Mouse (Mus musculus): ENCODE data around the gene Cpn2.

Gene Cpn2

DNA sequence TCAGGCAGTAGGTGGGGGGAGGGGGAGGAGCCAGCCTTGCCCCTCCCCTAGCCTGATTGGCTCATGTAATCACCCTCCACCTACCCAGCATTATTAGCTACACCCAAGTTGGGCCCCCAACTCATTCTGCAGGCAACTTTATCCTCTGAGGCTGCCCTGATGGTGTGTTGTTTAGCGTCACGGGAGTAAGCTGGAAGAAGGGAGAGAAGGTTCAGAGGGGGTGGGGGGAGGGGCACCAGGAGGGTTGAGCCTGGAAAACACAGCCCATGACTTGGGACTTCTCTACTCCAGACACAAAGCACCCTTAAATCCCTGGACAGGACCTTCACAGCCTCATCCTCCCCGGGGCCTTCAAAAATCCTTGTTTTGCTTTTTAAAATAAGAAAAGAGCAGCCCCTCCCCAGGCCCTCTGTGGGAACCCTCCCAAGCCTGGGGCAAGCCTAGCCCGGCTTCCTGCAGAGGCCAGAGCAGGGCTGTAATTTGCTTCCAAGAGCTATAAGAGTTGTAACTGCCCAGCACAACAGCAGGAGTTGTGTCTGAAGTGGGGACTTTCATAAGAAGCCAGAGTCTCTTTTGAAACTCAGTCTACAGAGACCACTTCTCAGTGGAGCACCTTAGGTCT, 13.5 kb upstream of the Cpn2 start:
- DNase-seq (ENCODE audit: low spot score) = no peak

DNA sequence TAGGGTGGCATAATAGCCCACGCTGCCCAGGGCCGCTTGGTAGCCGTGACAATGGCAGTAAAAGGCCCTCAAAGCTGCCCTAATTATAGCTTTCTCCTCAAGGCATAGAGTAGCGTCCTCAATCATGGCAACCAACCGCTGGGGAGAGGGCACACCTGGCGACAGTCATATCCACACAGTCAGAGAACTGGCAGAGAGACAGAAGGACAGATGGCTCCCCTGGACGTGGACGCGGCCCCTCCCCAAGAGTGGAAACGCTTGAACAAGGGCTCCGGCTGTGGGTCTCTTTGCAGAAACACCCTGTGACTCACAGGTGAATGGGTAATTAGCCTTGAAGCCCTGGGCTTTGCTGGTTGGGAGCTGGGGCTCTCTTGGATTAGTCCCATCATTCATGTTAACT, 11.1 kb upstream of the Cpn2 start:
- no peak for DNase-seq (ENCODE audit: low spot score)

DNA sequence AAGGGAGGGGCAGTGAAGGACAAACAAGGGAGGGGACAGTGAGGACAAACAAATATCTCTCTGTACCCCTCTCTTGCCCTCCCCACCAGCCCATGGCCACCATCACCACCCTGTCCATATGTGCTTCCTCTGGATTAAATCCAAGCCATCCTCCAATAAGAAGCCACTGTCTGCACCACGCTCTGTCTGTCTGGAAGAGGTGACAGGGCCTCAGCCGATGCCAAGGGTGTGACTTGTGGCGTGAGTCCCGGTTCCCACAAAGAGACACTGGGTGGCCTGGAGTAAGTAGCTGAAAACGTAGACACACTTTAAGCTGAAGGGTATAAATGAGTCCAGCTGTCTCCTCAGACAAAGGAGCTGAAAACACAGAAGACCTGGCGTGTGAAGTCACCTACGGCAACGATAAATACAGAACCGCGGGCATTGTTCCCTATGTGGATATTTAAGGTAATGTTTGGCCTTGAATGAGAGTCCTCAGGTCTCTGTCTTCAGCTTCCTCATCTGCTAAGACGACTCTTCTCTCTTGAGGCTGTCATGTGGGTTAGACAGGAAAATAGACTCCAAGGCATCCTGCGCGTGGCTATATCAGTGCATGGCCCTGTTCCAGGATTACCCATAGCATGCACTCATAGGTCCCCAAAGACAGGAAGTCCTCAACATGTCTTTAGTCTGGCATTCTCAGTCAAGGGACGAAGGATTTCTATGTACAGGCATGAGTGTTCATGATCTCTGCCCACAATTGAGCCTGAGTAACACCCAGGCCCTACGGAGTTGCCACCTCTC, 8.4 kb upstream of the Cpn2 start:
- DNase-seq (ENCODE audit: low spot score) = no peak

DNA sequence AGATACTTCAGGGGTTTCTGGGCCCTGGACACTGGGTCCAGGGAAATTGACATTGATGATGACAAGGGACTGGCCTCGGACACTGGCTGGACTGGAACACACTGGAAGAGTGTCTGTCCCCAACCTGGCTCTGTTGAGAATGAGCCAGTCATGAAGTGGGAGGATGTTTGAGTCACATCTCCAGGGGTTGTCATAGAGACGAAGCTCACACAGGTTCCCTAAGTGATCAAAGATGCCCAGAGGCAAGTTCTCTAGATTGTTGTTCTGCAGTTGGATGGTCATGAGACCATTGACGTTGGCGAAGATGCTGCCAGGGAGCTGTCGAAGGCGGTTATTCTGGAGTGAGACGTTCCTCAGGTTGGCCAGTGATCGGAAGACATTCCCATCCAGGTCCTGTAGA, 5.8 kb upstream of the Cpn2 start:
- DNase-seq (ENCODE audit: low spot score) = no peak

DNA sequence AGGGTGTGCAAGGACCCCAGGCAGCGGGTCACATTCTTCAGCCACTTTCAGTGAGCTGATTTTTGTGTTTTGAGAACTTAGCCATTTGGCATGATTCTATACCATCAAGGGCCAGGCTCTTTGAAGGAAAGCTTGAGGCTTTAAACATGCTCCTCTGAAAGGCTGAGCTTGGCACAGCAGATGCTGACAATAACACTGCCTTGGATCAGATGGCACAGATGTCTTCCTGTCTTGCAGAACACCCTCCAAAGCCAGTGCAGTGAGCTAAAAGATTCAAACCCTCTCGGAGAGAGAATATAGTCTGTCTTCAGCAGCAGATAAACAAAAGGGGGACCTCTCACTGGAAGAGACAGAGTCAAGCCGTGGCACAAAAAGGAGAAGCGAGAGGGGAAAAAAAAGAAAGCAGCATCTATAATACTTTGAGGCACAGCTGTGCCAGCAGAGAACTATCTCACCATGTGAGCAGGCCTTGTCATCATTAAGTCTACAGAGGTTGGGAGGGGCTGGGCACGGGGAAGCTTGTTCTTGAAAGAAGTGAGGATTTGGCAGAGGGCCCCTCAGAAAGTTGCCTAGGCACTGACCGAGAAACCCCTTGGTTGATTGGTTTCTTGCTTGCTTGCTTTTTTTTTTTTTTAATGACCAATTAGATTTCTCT, 4.8 kb upstream of the Cpn2 start:
- DNase-seq (ENCODE audit: low spot score) = no peak

DNA sequence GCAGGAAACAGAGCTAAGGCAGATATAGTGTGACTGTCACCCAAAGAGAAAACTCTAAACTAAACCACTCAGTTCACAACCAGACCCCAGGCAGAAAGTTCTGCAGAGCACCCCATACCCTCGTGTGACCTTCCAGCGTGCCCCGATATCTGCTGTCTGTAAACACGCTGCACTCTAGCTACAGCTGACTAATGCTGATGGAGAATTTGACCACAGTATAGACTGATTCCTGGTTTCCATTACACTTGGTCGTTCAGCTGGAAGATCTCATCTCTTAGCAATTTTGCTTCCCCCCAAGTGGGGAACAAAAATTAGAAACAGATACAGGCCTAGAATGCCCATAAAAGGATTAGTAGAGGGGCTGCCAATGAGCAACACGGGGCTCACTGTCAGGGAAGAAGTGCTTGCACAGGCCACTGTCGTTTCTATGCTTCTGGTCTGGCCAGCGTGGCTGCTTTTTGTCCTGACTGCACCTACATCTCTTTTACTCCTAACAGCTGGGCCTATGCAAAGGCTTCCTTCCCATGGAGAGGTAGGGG, 4.0 kb upstream of the Cpn2 start:
- DNase-seq (ENCODE audit: low spot score) = no peak

DNA sequence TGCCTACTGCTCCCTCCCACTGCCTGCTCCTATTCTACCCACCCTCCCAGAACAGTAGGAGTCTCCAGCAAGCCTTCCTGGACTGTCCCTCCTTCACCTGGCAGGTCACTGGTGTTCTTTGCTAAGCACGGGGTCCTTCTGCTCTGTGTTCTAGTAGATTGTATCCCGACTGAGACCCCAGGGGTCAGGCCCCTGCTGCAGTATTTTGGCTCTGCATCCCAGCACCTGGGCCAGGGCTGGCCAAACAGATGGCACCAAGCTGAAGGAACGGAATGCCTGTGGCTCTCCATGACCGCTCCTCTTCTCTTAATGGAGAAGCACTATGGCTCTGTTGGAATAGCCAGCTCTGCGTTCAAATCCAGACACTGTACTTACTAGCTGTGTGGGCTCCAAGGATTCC, 738 bp downstream of the Cpn2 start:
- no peak for DNase-seq (ENCODE audit: low spot score)

DNA sequence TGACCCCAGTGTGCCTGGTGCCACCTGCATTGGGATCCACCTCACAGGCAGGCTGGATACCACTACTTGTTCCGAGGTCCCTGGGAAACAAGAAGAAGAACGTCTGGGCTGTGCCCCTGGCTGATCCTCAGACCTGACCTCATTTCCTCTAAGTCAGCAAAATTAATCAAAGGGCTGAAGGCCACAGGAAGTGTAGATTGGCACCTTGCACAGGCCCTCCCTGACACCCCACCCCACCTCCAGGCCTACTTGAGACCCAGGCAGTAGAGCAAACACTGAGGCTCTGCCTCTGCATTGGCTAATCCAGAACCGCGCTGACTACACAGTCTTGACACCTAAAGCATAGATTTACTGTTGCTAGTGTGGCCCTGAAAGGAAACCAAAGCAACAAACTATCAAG, 1.7 kb downstream of the Cpn2 start:
- no peak for DNase-seq (ENCODE audit: low spot score)

DNA sequence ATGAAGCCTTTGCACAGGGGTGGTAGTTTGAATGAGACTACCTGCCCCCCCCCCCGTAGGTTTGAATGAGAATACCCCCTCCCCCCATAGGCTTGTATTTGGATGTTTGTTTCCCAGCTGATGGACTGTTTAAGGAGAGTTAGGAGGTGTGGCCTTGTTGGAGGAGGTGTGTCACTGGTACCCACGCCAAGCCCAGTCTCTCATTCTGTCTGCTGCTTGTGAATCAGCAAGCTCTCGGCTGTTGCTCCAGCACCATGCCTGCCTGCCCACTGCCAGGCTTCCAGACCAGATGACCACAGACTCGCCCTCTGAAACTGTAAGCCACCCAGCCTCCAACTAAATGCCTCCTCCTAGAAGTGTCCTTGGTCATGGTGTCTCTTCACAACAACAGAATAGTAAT, 4.1 kb downstream of the Cpn2 start:
- DNase-seq (ENCODE audit: low spot score) = no peak

DNA sequence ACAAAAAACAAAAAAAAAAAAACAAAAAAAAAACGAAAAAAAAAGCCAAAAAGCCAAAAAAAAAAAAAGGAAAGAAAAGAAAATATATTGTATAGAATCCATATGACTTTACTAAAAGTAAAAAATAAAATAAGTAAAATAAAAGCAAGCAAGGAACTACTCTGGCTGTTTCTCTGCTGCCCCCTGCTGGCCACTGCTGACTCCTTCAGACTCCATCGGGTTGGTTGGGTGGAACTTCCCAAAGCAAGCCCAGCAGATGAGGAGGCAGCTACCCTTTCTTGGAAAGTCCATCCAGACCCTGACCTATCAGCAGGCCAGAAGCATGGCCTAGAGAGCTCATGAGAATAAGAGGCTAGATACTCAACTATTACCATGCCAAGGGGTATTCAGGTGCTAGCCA, 4.6 kb downstream of the Cpn2 start:
- peak; percentile 51 for DNase-seq (ENCODE audit: low spot score)

DNA sequence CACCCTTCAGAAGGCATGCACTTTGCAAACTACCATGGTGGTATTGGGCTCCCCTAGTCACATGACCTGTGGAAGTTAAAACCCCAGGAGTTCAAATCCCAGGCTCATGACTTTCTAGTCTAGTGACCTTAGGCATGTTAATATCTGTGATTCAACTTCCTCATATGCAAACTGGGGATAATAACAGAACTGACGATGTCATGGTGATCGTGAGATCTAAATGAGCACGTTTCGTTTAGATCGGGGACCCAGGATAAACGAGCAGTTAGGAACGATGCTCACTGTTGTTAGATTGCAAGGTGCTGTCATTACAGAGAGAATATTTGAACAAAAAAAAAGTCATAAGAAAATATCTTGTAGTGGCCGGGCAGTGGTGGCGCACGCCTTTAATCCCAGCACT, 5.1 kb downstream of the Cpn2 start:
- no peak for DNase-seq (ENCODE audit: low spot score)

DNA sequence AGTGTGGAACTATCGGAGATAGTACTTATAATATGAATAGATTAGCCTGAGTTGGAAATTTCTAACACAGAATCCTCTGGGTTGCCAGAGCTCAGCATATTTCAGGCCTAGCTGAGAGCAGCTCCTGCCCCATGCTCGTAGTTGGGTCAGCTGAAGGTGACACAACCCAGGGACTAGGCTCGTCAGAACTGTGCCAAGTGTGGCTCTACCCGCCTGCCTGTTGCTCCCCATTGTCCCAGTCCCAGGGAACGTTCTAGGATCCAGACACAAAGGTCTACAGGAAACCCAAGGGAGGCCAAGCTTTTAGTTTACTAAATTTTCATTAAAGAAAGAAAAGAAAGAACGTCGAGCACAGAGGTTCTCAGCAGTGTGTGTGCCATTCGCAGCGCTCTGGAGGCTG, 6.0 kb downstream of the Cpn2 start:
- no peak for DNase-seq (ENCODE audit: low spot score)

DNA sequence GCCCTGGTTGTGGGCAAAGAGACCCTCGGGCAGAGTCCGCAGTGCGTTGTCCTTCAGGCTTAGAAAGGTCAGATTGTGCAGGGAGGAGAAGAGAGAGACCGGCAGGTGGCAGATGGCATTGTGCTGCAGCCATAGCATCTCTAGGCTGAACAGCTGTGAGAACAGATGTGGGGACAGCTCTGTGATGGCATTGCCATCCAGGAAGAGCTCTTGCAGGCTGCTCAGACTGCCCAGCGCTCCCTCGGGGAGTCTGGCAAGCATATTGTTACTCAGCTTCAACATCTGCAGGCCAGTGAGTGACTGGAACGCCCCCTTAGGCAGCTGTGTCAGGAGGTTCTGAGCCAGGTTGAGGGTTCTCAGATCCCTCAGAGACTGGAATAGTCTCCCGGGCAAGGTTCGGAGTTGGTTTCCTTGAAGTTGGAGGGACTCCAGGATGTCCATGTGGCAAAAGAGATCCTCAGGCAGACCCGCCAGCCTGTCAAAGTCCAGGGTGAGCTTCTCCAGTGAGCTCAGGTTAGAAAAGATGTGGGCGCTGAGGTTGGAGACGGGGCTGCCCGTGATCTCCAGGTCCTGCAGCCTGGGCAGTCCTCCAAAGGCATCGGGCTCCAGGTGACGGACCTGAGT, 7.2 kb downstream of the Cpn2 start:
- DNase-seq (ENCODE audit: low spot score) = no peak

DNA sequence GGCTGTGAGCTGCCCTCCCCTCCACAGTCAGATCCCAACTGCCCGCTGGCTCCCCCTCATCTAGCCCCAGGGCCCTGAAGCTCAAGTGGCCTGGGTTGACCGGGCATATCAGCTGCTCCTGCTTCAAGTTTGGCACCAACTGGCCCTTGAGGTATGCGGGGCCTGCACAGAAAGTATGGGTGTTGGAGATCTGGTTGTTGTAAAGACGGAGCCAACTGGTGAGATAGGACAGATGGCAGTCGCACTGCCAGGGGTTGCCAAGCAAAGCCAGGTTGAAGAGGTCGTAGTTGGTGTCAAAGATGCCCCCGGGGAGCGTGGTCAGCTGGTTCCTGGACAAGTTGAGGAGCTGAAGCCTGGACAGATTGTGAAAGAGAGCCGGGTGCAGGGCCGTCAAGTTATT, 7.9 kb downstream of the Cpn2 start:
- DNase-seq (ENCODE audit: low spot score) = no peak

DNA sequence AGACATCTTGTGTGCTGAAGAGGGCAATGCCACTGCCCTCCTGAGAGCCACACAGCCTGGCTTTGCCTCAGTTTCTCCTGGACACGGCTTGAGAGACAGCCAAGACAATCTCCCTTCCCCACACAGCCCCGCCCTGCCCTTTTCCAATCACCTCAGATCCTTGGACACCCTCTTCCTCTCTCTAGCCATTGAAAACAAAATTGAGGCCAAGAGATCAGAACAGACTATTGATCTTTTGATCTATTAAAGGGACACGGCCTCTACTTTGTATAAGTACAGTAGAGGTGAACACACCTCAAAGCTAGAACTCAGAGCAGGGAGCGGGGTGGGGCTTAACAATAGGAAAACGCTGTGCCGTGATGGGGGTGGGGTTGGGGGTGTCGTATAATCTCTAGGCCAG, 8.9 kb downstream of the Cpn2 start:
- DNase-seq (ENCODE audit: low spot score) = no peak

DNA sequence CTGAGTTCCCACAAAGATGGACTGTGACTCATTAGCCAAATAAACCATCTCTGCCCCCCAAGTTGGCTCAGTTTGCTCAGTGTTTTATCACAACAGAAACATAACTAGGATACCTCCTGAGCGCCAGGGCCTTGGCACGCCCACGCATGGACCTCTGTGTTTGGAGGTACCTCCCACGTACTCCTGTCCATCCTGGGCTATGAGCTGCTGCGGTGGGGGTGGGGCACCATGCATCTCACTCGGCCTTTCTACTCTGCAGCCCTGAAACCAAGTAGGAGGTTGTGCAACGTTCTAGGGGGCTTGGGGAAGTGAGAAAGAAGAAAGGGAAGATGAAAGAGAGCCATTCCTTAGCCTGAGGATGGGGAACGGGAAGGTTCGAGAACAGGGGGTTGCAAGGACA, 9.6 kb downstream of the Cpn2 start:
- no peak for DNase-seq (ENCODE audit: low spot score)

DNA sequence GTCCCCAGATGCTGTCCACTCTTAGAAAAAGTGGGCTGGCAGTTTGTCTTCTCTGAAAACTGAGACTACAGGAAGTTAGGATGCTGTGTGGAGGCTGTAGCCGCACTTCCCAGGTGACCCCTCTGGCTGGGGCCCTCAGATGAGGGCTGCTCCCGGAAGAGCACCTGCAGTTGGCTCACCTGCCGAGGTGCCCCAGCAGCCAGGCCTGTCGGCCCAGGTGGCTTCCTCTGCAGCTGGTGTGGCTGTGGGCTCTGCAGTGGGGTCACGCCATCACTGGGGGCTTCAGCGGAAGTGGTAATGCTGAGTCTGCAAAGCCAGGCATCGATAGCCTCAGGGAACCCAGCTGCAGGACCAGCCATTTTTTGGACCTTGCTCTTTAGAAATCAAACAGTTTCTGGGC, 12.2 kb downstream of the Cpn2 start:
- DNase-seq (ENCODE audit: low spot score) = no peak

DNA sequence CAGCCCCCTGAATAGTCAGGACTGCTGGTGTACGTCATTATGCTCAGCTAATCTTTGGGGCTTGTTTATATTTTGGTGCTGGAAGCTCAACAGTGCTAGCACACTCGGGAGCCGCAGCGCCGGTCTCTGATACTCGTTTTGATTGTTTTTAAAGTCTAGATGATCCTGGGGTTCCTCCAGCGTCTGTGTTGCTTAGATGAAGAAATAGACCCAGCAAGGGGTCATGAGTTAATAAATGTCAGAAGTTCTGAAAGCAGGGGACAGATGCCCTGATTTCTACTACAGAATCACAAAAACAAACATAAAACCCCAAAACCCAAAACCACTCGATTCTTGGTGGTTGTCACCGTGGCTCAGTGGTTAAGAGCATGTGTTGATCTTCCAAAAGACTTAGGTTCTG, 13.4 kb downstream of the Cpn2 start:
- no peak for DNase-seq (ENCODE audit: low spot score)

DNA sequence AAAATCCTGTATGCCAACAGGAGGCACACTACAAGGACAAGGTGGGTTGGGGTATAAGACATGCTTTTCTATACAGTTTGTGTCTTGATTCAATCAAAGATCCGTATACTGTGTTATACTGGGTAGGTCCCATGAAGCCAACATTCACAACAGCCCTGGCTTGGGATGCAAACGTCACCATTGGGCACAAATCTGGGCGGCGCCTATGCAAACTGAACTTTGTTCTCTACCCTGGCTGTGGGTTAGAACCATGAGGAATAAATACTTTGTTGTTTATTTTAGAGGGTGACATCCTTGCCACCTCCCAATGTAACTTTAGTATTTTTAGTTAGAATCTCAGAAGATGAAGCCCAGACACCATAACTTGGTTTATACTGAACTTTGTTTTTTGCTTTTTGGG, 13.9 kb downstream of the Cpn2 start:
- no peak for DNase-seq (ENCODE audit: low spot score)

DNA sequence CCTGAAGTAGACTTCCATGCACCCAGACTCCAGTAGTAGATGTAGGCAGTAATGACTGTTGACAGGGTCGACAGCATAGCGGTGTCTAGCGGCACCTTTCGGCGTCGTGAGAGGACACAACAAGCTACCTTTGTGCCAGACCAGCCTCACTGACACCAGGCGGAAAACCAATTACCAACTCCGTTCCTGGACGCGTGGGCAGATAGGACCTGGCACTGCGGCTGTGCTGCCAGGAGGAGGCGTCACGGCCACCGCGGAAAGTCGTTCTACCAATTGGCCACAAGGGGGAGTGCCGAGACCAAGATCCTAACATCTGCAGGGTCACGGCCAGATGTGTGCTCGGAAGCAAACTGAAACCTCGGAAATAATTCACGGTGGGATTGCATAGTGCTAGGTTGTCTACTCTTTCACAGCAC, 15.3 kb downstream of the Cpn2 start:
- DNase-seq (ENCODE audit: low spot score) = peak; percentile 69

DNA sequence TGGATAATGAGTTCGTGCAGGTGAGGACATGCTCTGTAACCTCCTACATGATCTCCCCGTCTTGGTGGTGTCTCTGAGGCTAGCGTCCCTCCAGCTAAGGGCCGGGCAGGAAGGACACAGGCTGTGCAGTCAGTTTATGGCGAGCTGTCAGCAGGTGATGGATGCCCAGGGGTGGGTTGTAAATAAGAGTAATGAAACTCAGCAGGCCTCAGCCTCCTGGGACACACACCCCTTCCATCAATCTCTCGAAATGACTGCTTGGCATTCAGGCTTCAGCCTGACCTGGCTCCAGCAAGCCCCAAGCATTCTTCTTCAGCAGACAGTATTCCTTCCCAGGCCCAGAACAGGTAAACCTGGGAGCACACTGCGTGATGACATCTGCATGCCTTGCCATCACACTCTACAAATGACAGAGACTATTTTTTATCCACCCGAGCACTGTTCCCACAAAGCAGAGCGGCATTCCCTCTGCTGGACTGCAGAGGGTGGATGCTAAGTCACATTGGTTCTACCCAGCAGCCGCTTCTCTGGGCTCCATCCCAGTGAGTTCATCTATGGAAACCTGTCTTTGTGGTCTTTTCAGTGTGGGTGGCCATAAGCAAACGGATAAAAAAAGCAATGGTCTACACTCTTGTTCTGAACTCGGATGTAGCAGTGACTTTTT, 23.1 kb downstream of the Cpn2 start:
- no peak for DNase-seq (ENCODE audit: low spot score)

DNA sequence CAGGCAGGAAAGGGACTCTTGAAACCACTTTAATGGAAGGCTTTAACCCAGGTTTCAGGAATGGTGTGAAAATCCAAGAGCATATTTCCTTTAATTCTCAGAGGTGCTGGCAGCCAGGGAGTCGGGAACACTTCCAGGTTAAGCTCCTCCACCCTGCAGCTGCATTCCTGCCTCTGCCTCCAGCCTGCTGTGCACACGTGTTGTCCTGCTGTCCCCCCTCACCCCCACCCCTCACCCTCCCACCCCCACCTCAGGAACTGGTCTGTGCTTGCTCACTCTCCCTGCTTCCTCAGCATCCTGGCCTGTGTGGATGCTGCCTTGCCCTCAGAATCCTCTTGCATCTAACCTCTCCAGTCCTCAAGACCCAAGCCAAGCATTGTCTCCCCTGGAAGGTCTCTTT, 25.7 kb downstream of the Cpn2 start:
- DNase-seq (ENCODE audit: low spot score) = no peak
